Mouse (Mus musculus) gastrocnemius, adult 18-20 months (tissue): ENCODE data around the gene Selenow. TPM values are rescaled to one million over a fixed set of nuclear protein-coding genes. Genes with fewer than 3 reads are reported as not detected.

Experiments
- DNase-seq: peaks from one replicate; pipeline ENCODE4 v3.0.0; 2021; ENCODE audit warnings: low spot score
- total RNA-seq, 2 experiments: library from RNA; stranded (reverse); gene quantifications; 2 replicates each; pipeline ENCODE4 v1.2.3; 2021

Gene Selenow
- total RNA-seq, 2 experiments from 2014 or later, result 1,514 to 1,837 TPM

- DNase-seq, result no peak
These were observed 14.1 kb downstream of the Selenow start for GRCm38 (mm10) chr7:15907971-15908590.

GRCm38 (mm10) chr7:15906602-15907001 is 15.6 kb downstream of the Selenow start:
- DNase-seq, result no peak

DNA sequence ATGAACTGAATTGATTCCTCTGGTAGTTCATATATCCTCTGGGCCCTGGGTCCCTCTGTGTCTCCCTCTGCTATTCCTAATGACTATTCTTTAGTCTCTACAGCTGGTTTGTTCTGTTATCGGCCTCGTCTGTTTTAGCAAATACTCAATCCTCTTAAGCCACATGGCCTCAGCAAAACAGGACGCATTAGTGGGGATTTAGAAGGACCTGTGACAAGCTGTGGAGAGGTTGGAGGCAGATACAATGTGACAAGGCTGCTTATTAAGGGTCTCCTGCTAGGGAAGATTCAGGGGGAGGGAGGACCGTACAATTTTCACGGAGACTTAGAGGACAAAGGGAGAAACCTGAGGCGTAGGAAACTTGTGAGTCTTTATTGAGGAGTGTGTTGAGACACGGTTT is 16.3 kb downstream of the Selenow start:
- DNase-seq, result no peak

- DNase-seq, result no peak
These were observed 20.7 kb downstream of the Selenow start for GRCm38 (mm10) chr7:15901366-15902048.

DNA sequence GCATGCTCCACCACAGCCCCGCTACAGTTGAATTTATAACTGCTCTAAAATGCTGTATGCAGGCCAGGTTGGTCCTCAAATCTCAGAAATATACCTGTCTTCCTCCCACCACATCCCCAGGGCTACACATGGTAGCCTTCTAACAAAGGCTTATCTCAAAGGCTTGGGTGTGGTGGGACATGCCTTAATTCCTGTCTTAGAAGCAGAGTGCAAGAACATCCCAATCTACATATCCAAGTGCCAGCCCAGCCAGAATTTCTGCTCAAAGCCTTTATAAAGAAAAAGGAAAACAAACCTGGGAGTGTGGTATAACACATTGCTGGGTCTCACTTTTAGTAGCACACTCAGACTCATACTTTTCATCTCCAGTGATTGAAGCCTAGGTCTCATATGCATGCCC is 28.0 kb downstream of the Selenow start:
- no peak for DNase-seq

DNA sequence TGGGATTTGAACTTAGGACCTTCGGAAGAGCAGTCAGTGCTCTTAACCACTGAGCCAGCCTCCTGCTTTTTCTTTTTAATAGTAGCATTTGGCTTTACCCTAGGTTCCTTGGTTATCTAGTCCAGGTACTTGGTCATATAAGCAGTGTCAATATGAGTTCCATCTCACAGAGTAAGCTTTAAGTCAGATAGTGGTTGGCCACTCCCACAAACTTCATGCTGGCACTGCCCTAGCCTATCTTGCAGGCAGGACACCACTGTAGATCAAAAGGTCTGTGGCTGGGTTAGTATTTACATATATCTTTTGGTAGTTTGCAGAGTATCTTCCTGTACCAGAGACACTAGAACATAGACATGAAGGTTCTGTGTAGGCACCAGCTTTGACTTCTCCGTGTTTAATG is 38.1 kb downstream of the Selenow start:
- no peak for DNase-seq

GRCm38 (mm10) chr7:15882317-15882716 is 39.9 kb downstream of the Selenow start, which contains the start of gene Crxos:
TSS of gene Crxos (plus strand) at chr7:15882617.
- no peak for DNase-seq

DNA sequence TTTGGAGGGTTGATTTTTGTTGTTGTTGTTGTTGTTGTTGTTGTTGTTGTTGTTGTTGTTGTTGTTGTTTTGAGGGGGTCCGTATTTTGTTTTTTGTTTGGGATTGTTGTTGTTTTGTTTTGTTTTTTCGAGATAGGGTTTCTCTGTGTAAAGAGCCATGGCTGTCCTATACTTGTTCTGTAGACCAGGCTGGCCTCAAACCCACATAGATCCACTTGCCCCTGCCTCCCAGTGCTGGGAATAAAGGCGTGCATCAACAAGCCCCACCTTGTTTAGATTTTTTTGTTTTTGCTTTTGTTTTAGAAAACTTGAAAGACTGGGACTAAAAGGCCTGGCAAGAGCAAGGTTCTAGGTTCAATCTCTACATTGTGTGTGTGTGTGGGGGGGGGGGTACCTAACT is 40.4 kb downstream of the Selenow start:
- no peak for DNase-seq

GRCm38 (mm10) chr7:15881388-15881787 is 40.8 kb downstream of the Selenow start:
- no peak for DNase-seq

DNA sequence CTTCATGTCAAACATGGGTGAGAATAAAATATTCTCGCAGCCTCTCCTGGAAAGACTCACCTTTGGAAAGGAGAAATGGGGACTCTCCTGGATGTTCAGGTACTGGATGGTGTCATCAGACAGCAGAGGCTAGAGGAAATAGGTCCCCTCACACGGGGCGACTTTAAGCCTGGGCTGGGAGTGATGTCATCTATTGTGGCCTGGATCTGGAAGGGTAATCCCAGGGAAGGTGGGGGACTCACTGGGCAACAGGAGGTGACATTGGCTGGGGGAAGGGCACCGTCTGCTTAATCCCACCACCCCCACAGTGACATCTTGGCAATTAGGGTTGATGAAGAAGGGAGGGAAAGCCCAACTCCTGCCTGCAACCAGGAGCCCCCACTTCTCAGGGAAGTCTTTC is 42.4 kb downstream of the Selenow start, which contains the start of gene Crx:
TSS of gene Crx (minus strand) at position 213 of the 400 bp plus-strand sequence.
- DNase-seq, result no peak

Other genes with a start within 250 kb of the Selenow start
- not detected for gene Obox5, start 172.3 kb downstream of the Selenow start, total RNA-seq
- not detected for gene Obox6, start 82.7 kb downstream of the Selenow start, total RNA-seq
- gene Crx, start 42.4 kb downstream of the Selenow start, total RNA-seq, result not detected
- not detected for gene Crxos, start 39.8 kb downstream of the Selenow start, total RNA-seq
- gene Nop53, start 23.7 kb upstream of the Selenow start, total RNA-seq, result 10 to 100 TPM; 82.3 to 91.7 TPM
- gene Ehd2, start 45.2 kb upstream of the Selenow start, total RNA-seq, result 10 to 100 TPM; 24.9 to 37.4 TPM
- 1 to 10 TPM; 5.5 to 6.6 TPM for gene Bicra, start 125.5 kb upstream of the Selenow start, total RNA-seq
- not detected for gene Zfp541, start 139.4 kb upstream of the Selenow start, total RNA-seq
- gene Napa, start 176.1 kb upstream of the Selenow start, total RNA-seq, result 100 to 1,000 TPM; 101 to 131 TPM
- gene Kptn, start 197.5 kb upstream of the Selenow start, total RNA-seq, result 10 to 100 TPM; 10.2 to 12.6 TPM
- under 1 TPM; 0.11 to 0.21 TPM for gene Slc8a2, start 207.4 kb upstream of the Selenow start, total RNA-seq